Mouse (Mus musculus) megakaryocyte, embryonic 14.5 days (primary cell): ENCODE data around the gene Sox10.

Experiments used
- FLI1 ChIP-seq: IDR thresholded peaks from 2 replicates; pipeline ENCODE4 v1.6.1; 2012; ENCODE audit warnings: low read length, inconsistent platforms, mixed read lengths
- GATA1 ChIP-seq: IDR thresholded peaks from 3 replicates; pipeline ENCODE4 v1.6.1; 2012; ENCODE audit warnings: mixed read lengths, low read length, inconsistent platforms, borderline replicate concordance

- TF ChIP-seq GATA1 = no peak
- no peak for TF ChIP-seq FLI1
Observed at GRCm38 (mm10) chr15:79133191-79133661, 31.8 kb downstream of the Sox10 start.
